In the genomic region with DNA sequence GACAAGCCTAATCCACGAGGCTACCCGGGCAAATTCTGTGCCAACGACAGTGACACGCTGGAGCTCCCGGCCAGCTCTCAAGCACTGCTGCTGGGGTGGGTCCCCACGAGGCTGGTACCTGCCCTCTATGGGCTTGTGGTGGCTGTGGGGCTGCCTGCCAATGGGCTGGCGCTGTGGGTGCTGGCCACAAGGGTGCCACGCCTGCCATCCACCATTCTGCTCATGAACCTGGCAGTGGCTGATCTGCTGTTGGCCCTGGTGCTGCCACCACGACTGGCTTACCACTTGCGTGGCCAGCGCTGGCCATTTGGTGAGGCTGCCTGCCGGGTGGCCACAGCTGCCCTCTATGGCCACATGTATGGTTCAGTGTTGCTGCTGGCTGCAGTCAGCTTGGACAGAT, we compare ENCODE assay signal across 11 mouse cellular contexts. TPM values are rescaled to one million over a fixed set of nuclear protein-coding genes. Genes with fewer than 3 reads are reported as not detected.
DNase-seq lines count a peak whose midpoint lies in the region; ATAC-seq lines count a peak whose summit lies in the region.
"Had no signal": no experiment of that assay in that cellular context is flagged by ENCODE, and none has a peak within 500 bp of the region (broad histone marks: within the 10 kb centered on the region; RNA-seq: fewer than 3 reads in every experiment).

No protein-coding gene starts in this region.

- peak; percentile 1 for DNase-seq in kidney, adult 18-20 months
- DNase-seq in kidney, postnatal 25 days, result no peak
- DNase-seq in testis, postnatal 10 days (ENCODE audit: low spot score), result peak; percentile 36
- DNase-seq in testis, postnatal 14 days (ENCODE audit: low spot score), result no peak
- peak; percentile 40 for DNase-seq in induced T-regulatory cell, adult 2 months (ENCODE audit: low read depth)
- no peak for DNase-seq in cerebellum, postnatal 10 days
- DNase-seq: adrenal gland, postnatal 10 days; cerebellum, adult 9-10 months had no signal

- no peaks in the 10 kb centered on the region for H3K27me3 ChIP-seq in stomach, embryonic 16.5 days (ENCODE audit: control insufficient read depth, insufficient read depth, low read length)
- H3K27me3 ChIP-seq: limb, embryonic 13.5 days had no signal

- 0 out of 2 replicates have a peak overlapping the region, but pooled peaks have one; percentile 4 for H3K27ac ChIP-seq in stomach, embryonic 16.5 days (ENCODE audit: low read length)
- H3K27ac ChIP-seq: limb, embryonic 13.5 days; midbrain, embryonic 12.5 days had no signal

- WGBS in stomach, embryonic 16.5 days, result 81% methylated on average over 12 of the region's 12 CpGs

- H3K9me3 ChIP-seq in stomach, embryonic 16.5 days (replicated peaks; ENCODE audit: control insufficient read depth, low read length), result no peaks in the 10 kb centered on the region
- H3K9me3 ChIP-seq: limb, embryonic 13.5 days; midbrain, embryonic 12.5 days had no signal

- no peak for ATAC-seq in stomach, embryonic 16.5 days (ENCODE audit: insufficient read depth, low FRiP score)

- H3K4me1 ChIP-seq in stomach, embryonic 16.5 days (ENCODE audit: control insufficient read depth, insufficient read depth, low read length), result no peaks in the 10 kb centered on the region
- H3K4me1 ChIP-seq: limb, embryonic 13.5 days; midbrain, embryonic 12.5 days had no signal

- H3K9ac ChIP-seq in stomach, embryonic 16.5 days (ENCODE audit: low read length), result no peak overlapping the region
- H3K9ac ChIP-seq: limb, embryonic 13.5 days; midbrain, embryonic 12.5 days had no signal

- H3K36me3 ChIP-seq in stomach, embryonic 16.5 days (ENCODE audit: control insufficient read depth, insufficient read depth, low read length), result peaks cover 9% of the 10 kb centered on the region; the same call in 1 of the 2 replicates

- H3K4me3 ChIP-seq in stomach, embryonic 16.5 days (replicated peaks; ENCODE audit: low read length), result no peak overlapping the region
- H3K4me3 ChIP-seq: limb, embryonic 13.5 days; midbrain, embryonic 12.5 days had no signal

- H3K4me2 ChIP-seq in stomach, embryonic 16.5 days (ENCODE audit: low read depth, low read length), result no peak overlapping the region
- H3K4me2 ChIP-seq: limb, embryonic 13.5 days; midbrain, embryonic 12.5 days had no signal

RNA-seq across cellular contexts. Expression of a gene that starts 0.6 kb away (rescaled TPM):
- polyA plus RNA-seq in stomach, embryonic 16.5 days (2015; fragmentation: Nextera tagmentation; extraction: Ambion mirVana), result 3.2 and 3.3 TPM in 2 replicates

RNA-seq across cellular contexts. Expression of a gene that starts 39.2 kb away (rescaled TPM):
- 144 and 145 TPM in 2 replicates for polyA plus RNA-seq in stomach, embryonic 16.5 days (2015; fragmentation: Nextera tagmentation; extraction: Ambion mirVana)

Comparison
In these comparisons a context has a peak if more than half of its experiments do, and no peak if none do; other contexts are left out.
1. DNase-seq: peak in kidney, adult 18-20 months (single experiment), testis, postnatal 10 days (single experiment) and induced T-regulatory cell, adult 2 months (single experiment); none in kidney, postnatal 25 days (0 of 2), testis, postnatal 14 days (single experiment) and cerebellum, postnatal 10 days (0 of 2).